Mouse (Mus musculus): Measurements from ENCODE around the gene Thumpd2. TPM values are rescaled to one million over a fixed set of nuclear protein-coding genes. Genes with fewer than 3 reads are reported as not detected.

The Thumpd2 gene
- polyA plus RNA-seq, 1 experiment, result 3.6 TPM

DNA sequence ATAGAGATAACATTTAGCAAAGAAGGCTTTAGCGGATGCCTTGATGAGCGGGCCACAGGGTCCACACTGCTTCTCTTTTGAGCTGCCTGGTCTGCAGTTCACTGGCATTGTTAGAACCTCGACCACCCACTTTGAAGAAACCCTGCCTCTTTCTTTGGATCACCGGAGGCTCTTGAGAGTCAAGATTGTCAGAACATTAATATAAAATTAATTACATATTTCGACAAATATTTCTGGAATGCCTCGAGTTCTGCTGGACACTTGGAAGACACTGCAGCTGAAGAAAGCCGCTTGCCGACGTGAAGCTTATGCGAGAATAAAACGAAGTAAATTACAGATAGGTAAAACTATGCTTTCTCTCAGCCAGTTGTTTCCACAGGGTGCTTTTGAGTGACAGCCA, 60.4 kb downstream of the Thumpd2 start:
- Histone ChIP-seq H3K36me3 (ENCODE audit: control insufficient read depth, insufficient read depth, low read length) (no peaks in the 10 kb centered on the region), H3K27me3 (ENCODE audit: control insufficient read depth, insufficient read depth, low read length) (no peaks in the 10 kb centered on the region), H3K27ac (ENCODE audit: control insufficient read depth, insufficient read depth, low read length) (no peak overlapping the region), H3K4me1 (replicated peaks; ENCODE audit: control insufficient read depth, insufficient read depth, low read length) (no peaks in the 10 kb centered on the region), H3K4me3 (ENCODE audit: control insufficient read depth, insufficient read depth, low read length) (no peak overlapping the region)
- DNase-seq, result no peak
- WGBS, result 95% methylated on average over 11 of the region's 11 CpGs
- TF ChIP-seq POLR2A (IDR thresholded peaks at IDR 0.05; ENCODE audit: control insufficient read depth, extremely low read depth, insufficient read depth, low read length, poor library complexity) (no peak), CTCF (IDR thresholded peaks at IDR 0.05; ENCODE audit: borderline replicate concordance, control insufficient read depth, extremely low read depth, insufficient read depth, low read length, poor library complexity) (no peak)

DNA sequence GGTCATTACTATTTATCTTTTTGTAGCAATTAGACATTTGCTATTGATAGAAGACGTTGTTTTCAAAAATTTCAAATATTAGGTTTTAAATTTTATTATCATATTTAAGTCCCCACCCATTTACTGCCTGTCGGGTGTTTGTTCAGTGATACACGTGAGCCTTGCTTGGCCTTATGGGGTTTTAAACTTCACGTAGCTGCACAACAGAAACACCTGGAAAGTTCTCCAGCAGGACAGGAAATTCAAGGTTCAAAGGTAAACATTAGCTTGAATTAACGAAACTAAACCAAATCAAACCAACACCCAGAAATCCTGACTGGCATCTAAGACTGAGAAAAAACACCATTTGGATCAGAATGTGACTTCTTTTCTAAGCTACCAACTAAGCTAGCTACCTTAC, 62.8 kb downstream of the Thumpd2 start:
- no peak for DNase-seq
- no peak for TF ChIP-seq POLR2A (IDR thresholded peaks at IDR 0.05; ENCODE audit: control insufficient read depth, extremely low read depth, insufficient read depth, low read length, poor library complexity)
- no peak for TF ChIP-seq CTCF (IDR thresholded peaks at IDR 0.05; ENCODE audit: borderline replicate concordance, control insufficient read depth, extremely low read depth, insufficient read depth, low read length, poor library complexity)
- WGBS, result 86% methylated on average over 5 of the region's 5 CpGs
- Histone ChIP-seq H3K27me3 (ENCODE audit: control insufficient read depth, insufficient read depth, low read length) (no peaks in the 10 kb centered on the region), H3K27ac (ENCODE audit: control insufficient read depth, insufficient read depth, low read length) (no peak overlapping the region), H3K4me3 (ENCODE audit: control insufficient read depth, insufficient read depth, low read length) (no peak overlapping the region), H3K36me3 (ENCODE audit: control insufficient read depth, insufficient read depth, low read length) (no peaks in the 10 kb centered on the region), H3K4me1 (replicated peaks; ENCODE audit: control insufficient read depth, insufficient read depth, low read length) (no peaks in the 10 kb centered on the region)

DNA sequence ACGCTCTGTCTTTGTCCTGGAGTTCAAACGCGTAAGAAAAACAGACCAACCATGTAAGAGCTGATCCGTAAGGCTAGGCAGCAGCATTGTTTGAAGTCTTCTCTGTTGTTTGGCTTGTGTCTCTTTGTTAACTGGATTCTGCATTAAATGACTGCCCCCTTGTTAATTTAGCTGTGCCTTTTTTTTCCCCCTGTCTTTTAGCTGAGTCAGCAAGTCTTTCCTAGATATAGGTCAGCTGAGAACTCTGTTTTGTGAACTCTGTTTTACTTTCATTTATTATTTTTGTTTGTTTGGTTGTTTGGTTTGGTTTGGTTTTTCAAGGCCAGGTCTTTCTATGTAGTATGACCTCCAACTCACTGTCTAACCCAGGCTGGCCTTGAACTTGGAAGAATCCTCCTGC, 63.2 kb downstream of the Thumpd2 start:
- Histone ChIP-seq H3K27me3 (ENCODE audit: control insufficient read depth, insufficient read depth, low read length) (no peaks in the 10 kb centered on the region), H3K4me3 (ENCODE audit: control insufficient read depth, insufficient read depth, low read length) (no peak overlapping the region), H3K4me1 (replicated peaks; ENCODE audit: control insufficient read depth, insufficient read depth, low read length) (no peaks in the 10 kb centered on the region), H3K36me3 (ENCODE audit: control insufficient read depth, insufficient read depth, low read length) (no peaks in the 10 kb centered on the region), H3K27ac (ENCODE audit: control insufficient read depth, insufficient read depth, low read length) (no peak overlapping the region)
- DNase-seq, result no peak
- WGBS, result 96% methylated on average over 4 of the region's 4 CpGs
- no peak for TF ChIP-seq POLR2A (IDR thresholded peaks at IDR 0.05; ENCODE audit: control insufficient read depth, extremely low read depth, insufficient read depth, low read length, poor library complexity)
- TF ChIP-seq CTCF (IDR thresholded peaks at IDR 0.05; ENCODE audit: borderline replicate concordance, control insufficient read depth, extremely low read depth, insufficient read depth, low read length, poor library complexity), result no peak

DNA sequence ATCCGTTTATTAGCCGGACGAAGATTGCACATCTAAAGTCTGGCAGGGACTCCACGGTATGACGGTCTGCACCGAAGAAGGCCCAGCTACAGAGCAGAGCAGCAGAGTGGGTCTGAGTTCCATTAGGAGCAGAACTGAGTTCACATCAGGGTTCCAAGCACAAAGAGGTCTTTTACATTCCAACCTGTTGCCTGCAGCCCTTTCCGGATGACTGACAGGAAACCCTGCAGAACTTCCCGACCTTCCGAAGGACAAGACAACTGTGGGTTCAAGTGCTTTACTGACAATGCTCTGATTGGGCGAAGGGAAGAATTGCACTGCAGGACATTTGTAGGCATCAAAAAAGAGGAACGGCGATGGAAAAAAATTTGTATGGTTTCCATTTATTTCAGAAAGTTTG, 63.9 kb downstream of the Thumpd2 start:
- no peak for DNase-seq
- Histone ChIP-seq H3K27me3 (ENCODE audit: control insufficient read depth, insufficient read depth, low read length) (no peaks in the 10 kb centered on the region), H3K36me3 (ENCODE audit: control insufficient read depth, insufficient read depth, low read length) (no peaks in the 10 kb centered on the region), H3K27ac (ENCODE audit: control insufficient read depth, insufficient read depth, low read length) (no peak overlapping the region), H3K4me3 (ENCODE audit: control insufficient read depth, insufficient read depth, low read length) (no peak overlapping the region), H3K4me1 (replicated peaks; ENCODE audit: control insufficient read depth, insufficient read depth, low read length) (no peaks in the 10 kb centered on the region)
- WGBS, result 95% methylated on average over 12 of the region's 12 CpGs
- TF ChIP-seq POLR2A (IDR thresholded peaks at IDR 0.05; ENCODE audit: control insufficient read depth, extremely low read depth, insufficient read depth, low read length, poor library complexity) (no peak), CTCF (IDR thresholded peaks at IDR 0.05; ENCODE audit: borderline replicate concordance, control insufficient read depth, extremely low read depth, insufficient read depth, low read length, poor library complexity) (no peak)

DNA sequence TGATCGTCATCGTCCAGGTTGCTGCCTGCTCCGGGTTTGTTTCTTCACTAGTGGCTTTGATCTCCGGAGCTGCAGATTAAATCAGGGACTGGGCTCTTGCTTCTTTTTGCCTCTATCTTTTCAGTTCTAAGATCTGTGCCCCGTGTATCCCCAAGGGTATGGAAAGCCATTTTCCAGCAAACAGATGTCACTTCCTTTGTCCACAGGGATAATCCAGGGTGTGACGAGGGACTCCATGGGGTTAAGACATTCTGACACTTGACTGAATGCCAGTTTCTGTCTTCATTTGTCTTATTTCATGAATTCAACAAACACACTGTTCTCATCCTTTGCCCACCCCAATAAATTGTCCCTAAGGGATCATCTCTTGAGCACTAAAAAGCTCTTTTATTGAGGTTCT, 65.9 kb downstream of the Thumpd2 start:
- 88% methylated on average over 6 of the region's 6 CpGs for WGBS
- TF ChIP-seq CTCF (IDR thresholded peaks at IDR 0.05; ENCODE audit: borderline replicate concordance, control insufficient read depth, extremely low read depth, insufficient read depth, low read length, poor library complexity), result no peak
- no peak for TF ChIP-seq POLR2A (IDR thresholded peaks at IDR 0.05; ENCODE audit: control insufficient read depth, extremely low read depth, insufficient read depth, low read length, poor library complexity)
- H3K27me3 ChIP-seq (ENCODE audit: control insufficient read depth, insufficient read depth, low read length), result no peaks in the 10 kb centered on the region
- H3K4me3 ChIP-seq (ENCODE audit: control insufficient read depth, insufficient read depth, low read length), result no peak overlapping the region
- H3K4me1 ChIP-seq (replicated peaks; ENCODE audit: control insufficient read depth, insufficient read depth, low read length), result no peaks in the 10 kb centered on the region
- no peaks in the 10 kb centered on the region for H3K36me3 ChIP-seq (ENCODE audit: control insufficient read depth, insufficient read depth, low read length)
- no peak for DNase-seq
- no peak overlapping the region for H3K27ac ChIP-seq (ENCODE audit: control insufficient read depth, insufficient read depth, low read length)

DNA sequence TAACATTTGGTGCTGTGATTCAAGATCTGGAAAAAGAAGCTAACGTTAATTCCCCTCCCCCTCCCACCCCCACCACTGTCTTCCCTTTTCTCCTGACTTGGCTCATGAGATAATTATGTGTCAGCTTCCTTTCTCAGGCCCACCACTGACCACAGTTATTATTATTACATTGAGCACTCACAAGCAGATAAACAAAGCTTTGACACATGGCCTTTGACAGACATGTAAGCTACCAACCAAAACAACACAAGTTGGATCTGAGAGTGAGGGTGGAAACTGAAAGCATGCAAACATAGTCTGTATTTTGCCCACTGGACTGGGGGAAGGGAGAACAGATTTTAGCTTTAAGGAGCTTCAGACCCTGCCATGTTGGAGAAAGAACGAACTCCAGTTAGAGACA, 67.7 kb downstream of the Thumpd2 start:
- no peaks in the 10 kb centered on the region for H3K27me3 ChIP-seq (ENCODE audit: control insufficient read depth, insufficient read depth, low read length)
- H3K27ac ChIP-seq (ENCODE audit: control insufficient read depth, insufficient read depth, low read length), result no peak overlapping the region
- no peaks in the 10 kb centered on the region for H3K36me3 ChIP-seq (ENCODE audit: control insufficient read depth, insufficient read depth, low read length)
- no peaks in the 10 kb centered on the region for H3K4me1 ChIP-seq (replicated peaks; ENCODE audit: control insufficient read depth, insufficient read depth, low read length)
- TF ChIP-seq POLR2A (IDR thresholded peaks at IDR 0.05; ENCODE audit: control insufficient read depth, extremely low read depth, insufficient read depth, low read length, poor library complexity) (no peak), CTCF (IDR thresholded peaks at IDR 0.05; ENCODE audit: borderline replicate concordance, control insufficient read depth, extremely low read depth, insufficient read depth, low read length, poor library complexity) (no peak)
- no peak for DNase-seq
- 58% methylated on average over 2 of the region's 2 CpGs for WGBS
- no peak overlapping the region for H3K4me3 ChIP-seq (ENCODE audit: control insufficient read depth, insufficient read depth, low read length)

DNA sequence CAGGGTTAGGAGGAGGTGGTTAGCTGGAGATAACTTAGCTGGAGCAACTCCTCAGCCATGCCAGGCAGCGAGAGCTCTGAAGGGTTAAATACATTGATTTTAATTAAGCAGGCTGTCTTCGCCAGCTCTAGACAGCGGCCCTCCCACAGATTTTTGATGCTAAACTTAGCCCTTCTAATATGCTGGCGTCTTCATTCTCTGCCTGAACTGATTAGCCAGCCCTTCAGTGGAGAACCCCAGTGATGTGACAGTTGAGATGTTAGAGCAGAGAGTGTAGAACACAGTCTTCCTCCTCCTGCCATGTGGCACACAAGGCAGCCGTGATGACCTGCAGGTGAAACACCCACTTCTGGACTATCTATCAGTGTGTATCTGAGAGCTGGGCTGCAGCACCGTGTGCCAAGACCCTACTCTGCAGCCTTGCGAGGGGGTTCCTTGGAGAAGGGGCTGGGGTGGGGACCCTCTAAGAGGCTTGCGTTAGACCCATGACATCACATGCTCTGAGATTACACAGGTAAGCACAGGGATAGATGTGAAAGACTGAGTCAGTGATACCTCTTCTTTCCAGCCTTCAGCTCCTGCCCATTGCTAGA, 73.3 kb downstream of the Thumpd2 start:
- 97% methylated on average over 8 of the region's 8 CpGs for WGBS
- DNase-seq, result no peak
- TF ChIP-seq POLR2A (IDR thresholded peaks at IDR 0.05; ENCODE audit: control insufficient read depth, extremely low read depth, insufficient read depth, low read length, poor library complexity) (no peak), CTCF (IDR thresholded peaks at IDR 0.05; ENCODE audit: borderline replicate concordance, control insufficient read depth, extremely low read depth, insufficient read depth, low read length, poor library complexity) (no peak)
- no peak overlapping the region for H3K4me3 ChIP-seq (ENCODE audit: control insufficient read depth, insufficient read depth, low read length)
- H3K27ac ChIP-seq (ENCODE audit: control insufficient read depth, insufficient read depth, low read length), result no peak overlapping the region
- no peaks in the 10 kb centered on the region for H3K4me1 ChIP-seq (replicated peaks; ENCODE audit: control insufficient read depth, insufficient read depth, low read length)
- H3K36me3 ChIP-seq (ENCODE audit: control insufficient read depth, insufficient read depth, low read length), result no peaks in the 10 kb centered on the region
- H3K27me3 ChIP-seq (ENCODE audit: control insufficient read depth, insufficient read depth, low read length), result no peaks in the 10 kb centered on the region
